Mouse (Mus musculus) neural tube, embryonic 12.5 days (tissue): ENCODE measurements at regions not wholly inside any gene's neighbourhood (a gene's known extent, or its start where the extent isn't known, plus 50 kb on each side); places are given as distances from the start of the nearest gene placed in this dataset.

ENCODE experiments used
- ATAC-seq: fragments of 200-750 bp; cut with Nextera tagmentation; 2 replicates; pipeline ENCODE4 v1.8.0; 2017; ENCODE audit warnings: low read depth, mild to moderate bottlenecking, moderate TSS enrichment, moderate library complexity; ENCODE audit not compliant: low FRiP score
- H3K27ac ChIP-seq: fragments of 300-500 bp; sonication (generic); 2 replicates; pipeline ENCODE4 v1.5.1; 2016
- H3K27me3 ChIP-seq: fragments of 300-500 bp; sonication (generic); replicated peaks from 2 replicates; pipeline ENCODE4 v1.6.1; 2016; ENCODE audit warnings: mild to moderate bottlenecking
- H3K36me3 ChIP-seq: fragments of 300-500 bp; sonication (generic); 2 replicates; pipeline ENCODE4 v1.6.1; 2016; ENCODE audit warnings: mild to moderate bottlenecking
- H3K4me1 ChIP-seq: fragments of 300-500 bp; sonication (generic); 2 replicates; pipeline ENCODE4 v1.6.1; 2016
- H3K4me2 ChIP-seq: fragments of 300-500 bp; sonication (generic); replicated peaks from 2 replicates; pipeline ENCODE4 v1.6.1; 2016; ENCODE audit warnings: mild to moderate bottlenecking
- H3K4me3 ChIP-seq: fragments of 300-500 bp; sonication (generic); 2 replicates; pipeline ENCODE4 v1.5.1; 2016
- H3K9ac ChIP-seq: fragments of 300-500 bp; sonication (generic); 2 replicates; pipeline ENCODE4 v1.6.1; 2016; ENCODE audit warnings: mild to moderate bottlenecking
- H3K9me3 ChIP-seq: fragments of 300-500 bp; sonication (generic); 2 replicates; pipeline ENCODE4 v1.6.1; 2016; ENCODE audit warnings: mild to moderate bottlenecking
- WGBS: fragments of 180-500 bp; shearing (Covaris S2); methylation state at CpG from one replicate; pipeline ENCODE4 v1.1.7; 2016; 5-methylcytosine and 5-hydroxymethylcytosine counted together

GRCm38 (mm10) chr7:70826074-70826473 lies 459.5 kb upstream of the Nr2f2 start:
- H3K36me3 ChIP-seq = no peaks in the 10 kb centered on the region
- 55% methylated on average over 3 of the region's 3 CpGs for WGBS
- no peaks in the 10 kb centered on the region for H3K27me3 ChIP-seq
- 0 out of 2 replicates have a peak, but pooled peaks cover 5% of the 10 kb centered on the region for H3K4me1 ChIP-seq
- H3K27ac ChIP-seq = no peak overlapping the region
- no peaks in the 10 kb centered on the region for H3K9me3 ChIP-seq
- H3K4me3 ChIP-seq = no peak overlapping the region
- no peak overlapping the region for H3K9ac ChIP-seq
- ATAC-seq = no peak
- H3K4me2 ChIP-seq = no peak overlapping the region

GRCm38 (mm10) chr7:70823020-70823419 lies 456.5 kb upstream of the Nr2f2 start:
- ATAC-seq = no peak
- Histone ChIP-seq H3K4me1 (0 out of 2 replicates have a peak, but pooled peaks cover 5% of the 10 kb centered on the region), H3K9ac (no peak overlapping the region), H3K27ac (no peak overlapping the region), H3K4me3 (no peak overlapping the region), H3K9me3 (no peaks in the 10 kb centered on the region), H3K4me2 (peak overlapping the region; percentile 50), H3K36me3 (no peaks in the 10 kb centered on the region), H3K27me3 (no peaks in the 10 kb centered on the region)
- WGBS = 24% methylated on average over 11 of the region's 11 CpGs

GRCm38 (mm10) chr7:70822310-70822821 lies 455.8 kb upstream of the Nr2f2 start:
- no peaks in the 10 kb centered on the region for H3K36me3 ChIP-seq
- no peaks in the 10 kb centered on the region for H3K9me3 ChIP-seq
- H3K27ac ChIP-seq = no peak overlapping the region
- H3K4me1 ChIP-seq = 0 out of 2 replicates have a peak, but pooled peaks cover 5% of the 10 kb centered on the region
- WGBS = 25% methylated on average over 9 of the region's 9 CpGs
- ATAC-seq = peak; percentile 72
- peak overlapping the region; percentile 50 for H3K4me2 ChIP-seq
- no peak overlapping the region for H3K4me3 ChIP-seq
- no peaks in the 10 kb centered on the region for H3K27me3 ChIP-seq
- H3K9ac ChIP-seq = no peak overlapping the region

GRCm38 (mm10) chr7:70821861-70822260 lies 455.3 kb upstream of the Nr2f2 start:
- no peak overlapping the region for H3K9ac ChIP-seq
- no peak overlapping the region for H3K4me3 ChIP-seq
- H3K4me1 ChIP-seq = 0 out of 2 replicates have a peak, but pooled peaks cover 5% of the 10 kb centered on the region
- peak; percentile 77; the same call in 1 of the 2 replicates for ATAC-seq
- no peak overlapping the region for H3K27ac ChIP-seq
- WGBS = 42% methylated on average over 4 of the region's 4 CpGs
- H3K36me3 ChIP-seq = no peaks in the 10 kb centered on the region
- H3K9me3 ChIP-seq = no peaks in the 10 kb centered on the region
- H3K4me2 ChIP-seq = 0 out of 2 replicates have a peak overlapping the region, but pooled peaks have one; percentile 50
- no peaks in the 10 kb centered on the region for H3K27me3 ChIP-seq

GRCm38 (mm10) chr7:70817347-70817913 lies 450.9 kb upstream of the Nr2f2 start:
- H3K36me3 ChIP-seq = no peaks in the 10 kb centered on the region
- H3K4me2 ChIP-seq = no peak overlapping the region
- H3K9ac ChIP-seq = no peak overlapping the region
- no peak overlapping the region for H3K27ac ChIP-seq
- ATAC-seq = no peak
- 85% methylated on average over 6 of the region's 6 CpGs for WGBS
- no peaks in the 10 kb centered on the region for H3K9me3 ChIP-seq
- no peak overlapping the region for H3K4me3 ChIP-seq
- H3K4me1 ChIP-seq = peaks cover 11% of the 10 kb centered on the region
- H3K27me3 ChIP-seq = no peaks in the 10 kb centered on the region

- Histone ChIP-seq H3K27ac (no peak overlapping the region), H3K27me3 (no peaks in the 10 kb centered on the region), H3K4me1 (peaks cover 7% of the 10 kb centered on the region), H3K9me3 (no peaks in the 10 kb centered on the region), H3K9ac (no peak overlapping the region), H3K4me2 (no peak overlapping the region), H3K36me3 (no peaks in the 10 kb centered on the region), H3K4me3 (no peak overlapping the region)
- ATAC-seq = no peak
- 55% methylated on average over 3 of the region's 3 CpGs for WGBS
These were observed 447.9 kb upstream of the Nr2f2 start for GRCm38 (mm10) chr7:70814391-70814790.

- ATAC-seq = no peak
- H3K9ac ChIP-seq = no peak overlapping the region
- H3K27me3 ChIP-seq = no peaks in the 10 kb centered on the region
- no peak overlapping the region for H3K4me2 ChIP-seq
- H3K4me1 ChIP-seq = peaks cover 7% of the 10 kb centered on the region
- no peaks in the 10 kb centered on the region for H3K9me3 ChIP-seq
- no peak overlapping the region for H3K27ac ChIP-seq
- H3K36me3 ChIP-seq = no peaks in the 10 kb centered on the region
- WGBS = 19% methylated on average over 5 of the region's 5 CpGs
- H3K4me3 ChIP-seq = no peak overlapping the region
These were observed 446.6 kb upstream of the Nr2f2 start for GRCm38 (mm10) chr7:70813101-70813500.

GRCm38 (mm10) chr7:70810411-70811090 lies 444.0 kb upstream of the Nr2f2 start:
- H3K27me3 ChIP-seq = no peaks in the 10 kb centered on the region
- H3K27ac ChIP-seq = no peak overlapping the region
- H3K4me2 ChIP-seq = no peak overlapping the region
- peaks cover 7% of the 10 kb centered on the region for H3K4me1 ChIP-seq
- H3K9ac ChIP-seq = no peak overlapping the region
- H3K4me3 ChIP-seq = no peak overlapping the region
- no peaks in the 10 kb centered on the region for H3K9me3 ChIP-seq
- 79% methylated on average over 18 of the region's 18 CpGs for WGBS
- no peaks in the 10 kb centered on the region for H3K36me3 ChIP-seq
- ATAC-seq = no peak

- no peak for ATAC-seq
- Histone ChIP-seq H3K36me3 (no peaks in the 10 kb centered on the region), H3K27ac (no peak overlapping the region), H3K27me3 (no peaks in the 10 kb centered on the region), H3K9me3 (no peaks in the 10 kb centered on the region), H3K4me1 (no peaks in the 10 kb centered on the region), H3K4me2 (no peak overlapping the region), H3K9ac (no peak overlapping the region), H3K4me3 (no peak overlapping the region)
- WGBS = 70% methylated on average over 1 of the region's 1 CpGs
These were observed 437.7 kb upstream of the Nr2f2 start for GRCm38 (mm10) chr7:70804281-70804680.

GRCm38 (mm10) chr7:70799976-70800375 lies 433.4 kb upstream of the Nr2f2 start:
- Histone ChIP-seq H3K36me3 (no peaks in the 10 kb centered on the region), H3K9ac (no peak overlapping the region), H3K9me3 (no peaks in the 10 kb centered on the region), H3K4me2 (no peak overlapping the region), H3K27me3 (no peaks in the 10 kb centered on the region), H3K4me3 (no peak overlapping the region), H3K4me1 (peaks cover 6% of the 10 kb centered on the region; the same call in 1 of the 2 replicates), H3K27ac (no peak overlapping the region)
- 80% methylated on average over 1 of the region's 1 CpGs for WGBS
- no peak for ATAC-seq

GRCm38 (mm10) chr7:70799031-70799766 lies 432.7 kb upstream of the Nr2f2 start:
- H3K27ac ChIP-seq = no peak overlapping the region
- no peak overlapping the region for H3K9ac ChIP-seq
- H3K4me2 ChIP-seq = no peak overlapping the region
- H3K4me3 ChIP-seq = no peak overlapping the region
- ATAC-seq = no peak
- no peaks in the 10 kb centered on the region for H3K36me3 ChIP-seq
- H3K27me3 ChIP-seq = no peaks in the 10 kb centered on the region
- H3K9me3 ChIP-seq = no peaks in the 10 kb centered on the region
- 92% methylated on average over 6 of the region's 6 CpGs for WGBS
- H3K4me1 ChIP-seq = peaks cover 6% of the 10 kb centered on the region; the same call in 1 of the 2 replicates

- H3K4me2 ChIP-seq = no peak overlapping the region
- H3K27me3 ChIP-seq = no peaks in the 10 kb centered on the region
- no peak overlapping the region for H3K27ac ChIP-seq
- H3K4me3 ChIP-seq = no peak overlapping the region
- no peaks in the 10 kb centered on the region for H3K9me3 ChIP-seq
- no peaks in the 10 kb centered on the region for H3K36me3 ChIP-seq
- H3K4me1 ChIP-seq = peaks cover 6% of the 10 kb centered on the region; the same call in 1 of the 2 replicates
- no peak overlapping the region for H3K9ac ChIP-seq
- WGBS = 22% methylated on average over 12 of the region's 12 CpGs
- no peak for ATAC-seq
These were observed 429.7 kb upstream of the Nr2f2 start for GRCm38 (mm10) chr7:70796038-70796760.
